16 mouse cellular contexts compared by ENCODE assay signal in the genomic region with DNA sequence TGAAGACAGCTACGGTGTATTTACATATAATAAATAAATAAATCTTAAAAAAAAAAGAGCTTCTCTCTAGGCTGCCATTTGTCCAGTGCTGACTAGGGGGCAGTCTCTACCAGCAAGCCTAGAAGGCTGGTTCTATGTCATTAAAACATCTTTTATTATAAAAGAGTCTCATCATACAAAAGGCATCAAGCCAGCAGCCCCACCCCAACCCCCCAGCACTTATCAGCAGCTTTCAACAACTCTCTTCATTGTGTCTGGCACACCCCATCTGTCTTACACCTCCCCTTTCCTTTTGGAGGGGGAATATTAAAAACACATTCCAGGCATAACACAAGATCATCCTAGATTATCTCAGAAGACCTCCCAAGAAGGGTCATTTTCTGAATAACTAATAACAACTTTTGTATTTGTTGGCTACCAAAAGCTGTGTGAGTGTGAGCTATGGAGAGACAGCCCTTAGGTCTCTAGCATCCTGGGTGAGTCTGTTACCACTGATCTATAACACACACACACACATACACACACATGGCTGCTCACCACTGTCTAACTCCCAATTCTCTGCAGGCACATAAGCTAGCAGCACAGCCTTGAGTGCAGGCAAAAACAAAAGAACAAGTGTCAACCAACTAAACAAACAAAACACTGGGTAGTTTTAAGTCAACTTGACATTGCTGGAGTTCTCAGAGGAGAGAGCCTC. TPM values are rescaled to one million over a fixed set of nuclear protein-coding genes. Genes with fewer than 3 reads are reported as not detected.
DNase-seq lines count a peak whose midpoint lies in the region; ATAC-seq and TF ChIP-seq lines count a peak whose summit lies in the region.
"Had no signal": no experiment of that assay in that cellular context is flagged by ENCODE, and none has a peak within 500 bp of the region (broad histone marks: within the 10 kb centered on the region; RNA-seq: fewer than 3 reads in every experiment).

No protein-coding gene starts in this region.

- H3K4me2 ChIP-seq in heart, embryonic 12.5 days: no peak overlapping the region
- no peak overlapping the region for H3K4me2 ChIP-seq in liver, postnatal 0 days (ENCODE audit: low read depth, low read length)
- no peak overlapping the region for H3K4me2 ChIP-seq in liver, embryonic 11.5 days
- H3K4me2 ChIP-seq: liver, embryonic 13.5 days had no signal

- DNase-seq in heart, postnatal 4 days: peak; percentile 13
- DNase-seq in liver, postnatal 0 days: no peak
- no peak for DNase-seq in liver, embryonic 11.5 days (ENCODE audit: low spot score)
- peak; percentile 4 for DNase-seq in brain, adult 2 months (ENCODE audit: low read depth, low spot score)
- DNase-seq in adrenal gland, adult 18-20 months (ENCODE audit: low spot score in 2 of 2): no peak
- DNase-seq in cerebellum, adult 9-11 months: no peak
- DNase-seq: cerebellum, adult 9-10 months; kidney, adult 11 months; liver, embryonic 13.5 days; right cerebral cortex, postnatal 25 days had no signal

- no peak overlapping the region for H3K9ac ChIP-seq in heart, embryonic 12.5 days
- H3K9ac ChIP-seq in liver, postnatal 0 days (replicated peaks): no peak overlapping the region
- H3K9ac ChIP-seq in liver, embryonic 11.5 days (ENCODE audit: low read depth, low read length): no peak overlapping the region
- H3K9ac ChIP-seq: liver, embryonic 13.5 days had no signal

- TF ChIP-seq EP300 in liver, postnatal 0 days (IDR thresholded peaks at IDR 0.05; ENCODE audit: low read depth): no peak

- H3K27me3 ChIP-seq in heart, embryonic 12.5 days (replicated peaks): no peaks in the 10 kb centered on the region
- H3K27me3 ChIP-seq in liver, postnatal 0 days (ENCODE audit: insufficient read depth, low read length): no peaks in the 10 kb centered on the region
- no peaks in the 10 kb centered on the region for H3K27me3 ChIP-seq in liver, embryonic 11.5 days (replicated peaks; ENCODE audit: control insufficient read depth, insufficient read depth, low read length)
- H3K27me3 ChIP-seq: liver, embryonic 13.5 days had no signal

- no peak overlapping the region for H3K4me3 ChIP-seq in heart, embryonic 12.5 days
- H3K4me3 ChIP-seq in liver, postnatal 0 days (ENCODE audit: low read depth, low read length): no peak overlapping the region
- H3K4me3 ChIP-seq in liver, embryonic 11.5 days (ENCODE audit: low read depth, low read length): no peak overlapping the region
- H3K4me3 ChIP-seq: liver, embryonic 13.5 days; midbrain, embryonic 10.5 days had no signal

- H3K27ac ChIP-seq in heart, embryonic 12.5 days (ENCODE audit: poor library complexity, severe bottlenecking): no peak overlapping the region
- no peak overlapping the region for H3K27ac ChIP-seq in liver, postnatal 0 days (ENCODE audit: low read depth)
- no peak overlapping the region for H3K27ac ChIP-seq in liver, embryonic 11.5 days (ENCODE audit: low read depth, low read length)
- H3K27ac ChIP-seq: liver, embryonic 13.5 days; midbrain, embryonic 10.5 days had no signal

- 0 out of 2 replicates have a peak, but pooled peaks cover 3% of the 10 kb centered on the region for H3K9me3 ChIP-seq in heart, embryonic 12.5 days (replicated peaks)
- no peaks in the 10 kb centered on the region for H3K9me3 ChIP-seq in liver, postnatal 0 days (ENCODE audit: low read length)
- H3K9me3 ChIP-seq in liver, embryonic 11.5 days (ENCODE audit: control insufficient read depth, low read length): no peaks in the 10 kb centered on the region
- H3K9me3 ChIP-seq: liver, embryonic 13.5 days; midbrain, embryonic 10.5 days had no signal

- WGBS in heart, embryonic 12.5 days: 76% methylated on average over 1 of the region's 1 CpGs
- 69% methylated on average over 1 of the region's 1 CpGs for WGBS in liver, postnatal 0 days (ENCODE audit: insufficient replicate concordance)
- 58% methylated on average over 1 of the region's 1 CpGs for WGBS in liver, embryonic 11.5 days

- H3K36me3 ChIP-seq in heart, embryonic 12.5 days: no peaks in the 10 kb centered on the region
- no peaks in the 10 kb centered on the region for H3K36me3 ChIP-seq in liver, postnatal 0 days (replicated peaks; ENCODE audit: insufficient read depth, low read length)
- H3K36me3 ChIP-seq in liver, embryonic 11.5 days (ENCODE audit: control insufficient read depth, insufficient read depth, low read length): no peaks in the 10 kb centered on the region
- H3K36me3 ChIP-seq: liver, embryonic 13.5 days; midbrain, embryonic 10.5 days had no signal

- peaks cover 8% of the 10 kb centered on the region; the same call in 1 of the 2 replicates for H3K4me1 ChIP-seq in heart, embryonic 12.5 days (replicated peaks)
- H3K4me1 ChIP-seq in liver, postnatal 0 days (ENCODE audit: insufficient read depth): no peaks in the 10 kb centered on the region
- H3K4me1 ChIP-seq in liver, embryonic 11.5 days (replicated peaks; ENCODE audit: control insufficient read depth, insufficient read depth, low read length): no peaks in the 10 kb centered on the region; the same call in none of the 2 replicates
- H3K4me1 ChIP-seq: liver, embryonic 13.5 days had no signal

- no peak for ATAC-seq in heart, embryonic 12.5 days (ENCODE audit: insufficient number of reproducible peaks, low FRiP score)
- ATAC-seq in liver, postnatal 0 days: no peak
- no peak for ATAC-seq in liver, embryonic 11.5 days (replicated peaks; ENCODE audit: low FRiP score)
- ATAC-seq in megakaryocyte-erythroid progenitor cell, adult 5-6 weeks (replicated peaks; ENCODE audit: low FRiP score, low TSS enrichment, poor library complexity, severe bottlenecking): peak; percentile 67

- peak; percentile 18; the same call in 1 of the 2 replicates for TF ChIP-seq CTCF in liver, postnatal 0 days (IDR thresholded peaks at IDR 0.05; ENCODE audit: low read depth)

RNA-seq across cellular contexts. Expression of gene Gcsh, which starts 29.1 kb away (rescaled TPM):
- 10 to 100 TPM; 38.6 to 38.8 TPM for total RNA-seq in heart, postnatal 4 days (2021)
- polyA plus RNA-seq in heart, embryonic 12.5 days (2016; fragmentation: Nextera tagmentation; extraction: Ambion mirVana): 69.9 and 75.4 TPM in 2 replicates
- 144 and 149 TPM in 2 replicates for polyA plus RNA-seq in liver, postnatal 0 days (2015; fragmentation: Nextera tagmentation; extraction: Ambion mirVana)
- polyA plus RNA-seq in liver, embryonic 11.5 days (2014; fragmentation: Nextera tagmentation; extraction: Ambion mirVana): 147 and 149 TPM in 2 replicates
- total RNA-seq in megakaryocyte-erythroid progenitor cell, adult 5-6 weeks (2014; fragmentation: Nextera tagmentation): 71.7 and 72.1 TPM in 2 replicates
- 80.8 and 95.0 TPM in 2 replicates for total RNA-seq in megakaryocyte-erythroid progenitor cell, adult 5-6 weeks (2017)
- 100 to 1,000 TPM; 140 to 168 TPM for total RNA-seq in adrenal gland, adult 18-20 months (2021)

RNA-seq across cellular contexts. Expression of gene 1700030J22Rik, which starts 43.7 kb away (rescaled TPM):
- under 1 TPM; 0.47 to 0.55 TPM for total RNA-seq in heart, postnatal 4 days (2021)
- polyA plus RNA-seq in heart, embryonic 12.5 days (2016; fragmentation: Nextera tagmentation; extraction: Ambion mirVana): 1.0 and 1.1 TPM in 2 replicates
- polyA plus RNA-seq in liver, postnatal 0 days (2015; fragmentation: Nextera tagmentation; extraction: Ambion mirVana): 0.33 TPM in 2 replicates
- 0.63 and 0.88 TPM in 2 replicates for polyA plus RNA-seq in liver, embryonic 11.5 days (2014; fragmentation: Nextera tagmentation; extraction: Ambion mirVana)
- 0.64 TPM in 1 of 2 replicates, not detected in the other for total RNA-seq in megakaryocyte-erythroid progenitor cell, adult 5-6 weeks (2014; fragmentation: Nextera tagmentation)
- 0.38 TPM in 1 of 2 replicates, not detected in the other for total RNA-seq in megakaryocyte-erythroid progenitor cell, adult 5-6 weeks (2017)
- total RNA-seq in adrenal gland, adult 18-20 months (2021): 1 to 10 TPM; 1.4 to 1.5 TPM

RNA-seq across cellular contexts. Expression of gene Pkd1l2, which starts 59.8 kb away (rescaled TPM):
- total RNA-seq in heart, postnatal 4 days (2021): under 1 TPM; 0.02 to 0.05 TPM
- 0.11 TPM in 1 of 2 replicates, not detected in the other for polyA plus RNA-seq in heart, embryonic 12.5 days (2016; fragmentation: Nextera tagmentation; extraction: Ambion mirVana)
- 0.06 TPM in 1 of 2 replicates, not detected in the other for polyA plus RNA-seq in liver, postnatal 0 days (2015; fragmentation: Nextera tagmentation; extraction: Ambion mirVana)
- 0.03 and 0.16 TPM in 2 replicates for polyA plus RNA-seq in liver, embryonic 11.5 days (2014; fragmentation: Nextera tagmentation; extraction: Ambion mirVana)
- total RNA-seq in megakaryocyte-erythroid progenitor cell, adult 5-6 weeks (2014; fragmentation: Nextera tagmentation): 0.42 TPM in 1 of 2 replicates, not detected in the other
- total RNA-seq in megakaryocyte-erythroid progenitor cell, adult 5-6 weeks (2017): not detected in 2 replicates
- 1 to 10 TPM; 1.0 to 2.9 TPM for total RNA-seq in adrenal gland, adult 18-20 months (2021)
- total RNA-seq: granulocyte monocyte progenitor cell, adult 5-6 weeks; heart, postnatal 25 days had no signal
- polyA plus RNA-seq: embryonic facial prominence, embryonic 11.5 days had no signal

Comparison
In these comparisons a context has a peak if more than half of its experiments do, and no peak if none do; other contexts are left out.
1. DNase-seq: peak in heart, postnatal 4 days (single experiment) and brain, adult 2 months (single experiment); none in liver, postnatal 0 days (single experiment), liver, embryonic 11.5 days (single experiment), adrenal gland, adult 18-20 months (0 of 2) and cerebellum, adult 9-11 months (single experiment).